Mouse (Mus musculus) heart, embryonic 14.5 days (tissue): ENCODE measurements around the gene M6pr. TPM values are rescaled to one million over a fixed set of nuclear protein-coding genes. Genes with fewer than 3 reads are reported as not detected.
A peak's percentile ranks its signal among the peaks of the same experiment; 100 is the strongest.

ENCODE experiments used
- ATAC-seq: fragments of 200-750 bp; cut with Nextera tagmentation; 2 replicates; pipeline ENCODE4 v1.8.0; 2017; ENCODE audit warnings: low read depth, moderate TSS enrichment; ENCODE audit not compliant: insufficient number of reproducible peaks, insufficient read depth, low FRiP score
- H3K27ac ChIP-seq, 2 experiments: fragments of 200-500 bp in 1 of 2; fragments of 300-500 bp in 1 of 2; sonication (generic) in 1 of 2; replicated peaks in 1 of 2; 2 replicates each; pipeline ENCODE4 v1.5.1; 2012 to 2014; ENCODE audit warnings: low read depth in 2 of 2, low read length in 2 of 2, control low read depth in 1 of 2, mild to moderate bottlenecking in 1 of 2, mixed read lengths in 1 of 2; ENCODE audit not compliant: control insufficient read depth in 1 of 2, insufficient read depth in 1 of 2
- H3K27me3 ChIP-seq: fragments of 300-500 bp; sonication (generic); 2 replicates; pipeline ENCODE4 v1.6.1; 2014; ENCODE audit warnings: mild to moderate bottlenecking, low read length, control low read depth; ENCODE audit not compliant: control insufficient read depth, insufficient read depth
- H3K36me3 ChIP-seq: fragments of 300-500 bp; sonication (generic); 2 replicates; pipeline ENCODE4 v1.6.1; 2014; ENCODE audit warnings: mild to moderate bottlenecking, control low read depth, low read length, mixed read lengths; ENCODE audit not compliant: control insufficient read depth, insufficient read depth
- H3K4me1 ChIP-seq, 2 experiments: fragments of 200-500 bp in 1 of 2; fragments of 300-500 bp in 1 of 2; sonication (generic) in 1 of 2; 2 replicates each; pipeline ENCODE4 v1.6.1; 2012 to 2014; ENCODE audit warnings: low read length in 2 of 2, control low read depth in 1 of 2, mixed read lengths in 1 of 2; ENCODE audit not compliant: control insufficient read depth in 2 of 2, insufficient read depth in 2 of 2
- H3K4me2 ChIP-seq: fragments of 300-500 bp; sonication (generic); 2 replicates; pipeline ENCODE4 v1.6.1; 2014; ENCODE audit warnings: mild to moderate bottlenecking, low read length
- H3K4me3 ChIP-seq, 2 experiments: fragments of 200-500 bp in 1 of 2; fragments of 300-500 bp in 1 of 2; sonication (generic) in 1 of 2; 2 replicates each; pipeline ENCODE4 v1.5.1; 2012 to 2014; ENCODE audit warnings: low read length in 2 of 2, mild to moderate bottlenecking in 2 of 2, control low read depth in 1 of 2, low read depth in 1 of 2, moderate library complexity in 1 of 2; ENCODE audit not compliant: control insufficient read depth in 1 of 2, insufficient read depth in 1 of 2
- H3K9ac ChIP-seq: fragments of 300-500 bp; sonication (generic); 2 replicates; pipeline ENCODE4 v1.6.1; 2014; ENCODE audit warnings: mild to moderate bottlenecking, low read length
- H3K9me3 ChIP-seq: fragments of 300-500 bp; sonication (generic); 2 replicates; pipeline ENCODE4 v1.6.1; 2016; ENCODE audit warnings: low read length, control low read depth; ENCODE audit not compliant: control insufficient read depth
- WGBS: fragments of 180-500 bp; shearing (Covaris S2); extraction: QIAGEN DNeasy Blood & Tissue Kit; methylation state at CpG from one replicate; pipeline ENCODE4 v1.1.7; 2014; 5-methylcytosine and 5-hydroxymethylcytosine counted together
- polyA plus RNA-seq: library from polyadenylated mRNA; unstranded; fragments of >200 nt; fragmentation: Nextera tagmentation; extraction: Ambion mirVana; gene quantifications from 2 replicates; pipeline ENCODE4 v1.2.1, GENCODE M21; 2014

M6pr gene
- polyA plus RNA-seq, 1 experiment from 2014 or later: 77.2 TPM

DNA sequence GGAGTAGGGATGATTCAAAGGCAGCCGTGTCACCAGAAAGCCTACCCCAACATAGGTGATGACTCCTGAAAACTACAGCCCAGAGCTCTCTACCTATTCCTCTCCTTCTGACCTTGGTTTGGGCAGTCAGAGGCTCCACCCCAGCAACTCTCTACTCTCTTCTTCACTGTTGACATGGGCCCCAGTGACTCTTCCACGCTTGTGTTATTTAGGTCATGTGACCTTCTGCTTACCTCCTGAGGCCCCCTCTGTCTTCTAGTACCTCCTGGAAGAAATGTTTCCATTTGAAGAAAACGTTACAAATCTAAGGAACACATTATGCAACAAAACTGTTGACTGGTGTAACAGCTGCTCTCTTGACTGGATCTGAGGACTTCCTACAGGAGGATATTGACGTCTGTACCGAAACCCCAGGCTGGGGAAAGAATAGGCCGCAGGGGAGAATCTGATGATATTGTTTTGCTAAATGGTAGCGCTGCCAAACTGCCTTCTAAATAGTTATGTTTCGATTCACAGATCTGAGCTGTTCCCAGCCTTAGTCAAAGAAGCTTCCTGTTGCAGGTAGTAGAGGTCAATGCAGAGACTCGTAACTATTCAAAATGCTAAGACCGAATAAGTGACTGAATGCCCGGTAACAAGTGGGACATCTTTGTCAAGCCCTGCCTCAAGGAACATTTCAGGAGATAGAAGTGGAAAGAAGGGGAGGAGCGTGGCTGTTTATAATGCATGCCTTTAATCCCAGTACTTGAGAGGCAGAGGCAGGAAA is 3.5 kb upstream of the M6pr start:
- H3K4me2 ChIP-seq: no peak overlapping the region
- no peaks in the 10 kb centered on the region for H3K36me3 ChIP-seq
- no peak overlapping the region for H3K4me3 ChIP-seq
- peaks cover 3 to 7% of the 10 kb centered on the region in 2 experiments; a peak in 3 of 4 replicates for H3K4me1 ChIP-seq
- no peak for ATAC-seq
- WGBS: 76% methylated on average over 12 of the region's 12 CpGs
- H3K9ac ChIP-seq: no peak overlapping the region
- H3K9me3 ChIP-seq: no peaks in the 10 kb centered on the region
- no peak overlapping the region for H3K27ac ChIP-seq
- H3K27me3 ChIP-seq: no peaks in the 10 kb centered on the region

DNA sequence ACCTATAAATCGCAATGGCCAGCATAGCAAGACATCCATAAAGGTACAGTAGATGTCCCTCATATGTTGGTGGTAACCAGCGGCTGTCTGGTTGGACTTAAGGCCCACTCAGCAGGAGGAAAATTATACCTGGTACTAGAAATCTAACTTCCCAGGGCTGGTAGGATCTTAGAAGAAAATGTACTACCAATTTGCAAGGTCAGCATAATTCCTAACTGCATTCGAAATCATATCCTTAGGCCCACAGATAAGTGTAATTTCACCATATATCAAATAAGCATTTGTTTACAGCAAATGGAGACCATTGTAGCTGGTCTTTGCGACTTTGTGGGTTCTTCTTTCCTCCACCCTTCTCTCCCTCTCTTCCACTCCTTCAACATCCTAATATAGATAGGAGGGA is 1.8 kb upstream of the M6pr start:
- WGBS: 75% methylated on average over 4 of the region's 4 CpGs

GRCm38 (mm10) chr6:122308136-122308504 is 400 bp upstream of the M6pr start:
- peaks cover 3 to 16% of the 10 kb centered on the region in 2 experiments; a peak in 3 of 4 replicates for H3K4me1 ChIP-seq
- H3K27ac ChIP-seq: no peak overlapping the region
- no peaks in the 10 kb centered on the region for H3K9me3 ChIP-seq
- H3K36me3 ChIP-seq: peaks cover 10% of the 10 kb centered on the region
- no peaks in the 10 kb centered on the region for H3K27me3 ChIP-seq
- no peak overlapping the region for H3K4me3 ChIP-seq
- H3K9ac ChIP-seq: no peak overlapping the region; the same call in 1 of the 2 replicates
- WGBS: 70% methylated on average over 6 of the region's 6 CpGs
- no peak for ATAC-seq
- peak overlapping the region; percentile 88 for H3K4me2 ChIP-seq

More for the DNA sequence above, 1.8 kb upstream of the M6pr start:
- no peaks in the 10 kb centered on the region for H3K9me3 ChIP-seq
- no peaks in the 10 kb centered on the region for H3K27me3 ChIP-seq
- H3K9ac ChIP-seq: no peak overlapping the region
- no peaks in the 10 kb centered on the region for H3K36me3 ChIP-seq
- peaks cover 3 to 16% of the 10 kb centered on the region in 2 experiments; a peak in 3 of 4 replicates for H3K4me1 ChIP-seq
- H3K4me2 ChIP-seq: no peak overlapping the region
- ATAC-seq: no peak
- H3K27ac ChIP-seq: no peak overlapping the region
- H3K4me3 ChIP-seq: no peak overlapping the region

- Histone ChIP-seq H3K9ac (peak overlapping the region; percentile 94), H3K36me3 (peaks cover 23% of the 10 kb centered on the region), H3K4me1 (peaks cover 0 to 16% of the 10 kb centered on the region in 2 experiments; a peak in 2 of 4 replicates), H3K4me3 (peak overlapping the region; percentile 68 to 93), H3K4me2 (peak overlapping the region; percentile 88), H3K27me3 (no peaks in the 10 kb centered on the region), H3K9me3 (no peaks in the 10 kb centered on the region), H3K27ac (peak overlapping the region; percentile 78 to 80; a peak in 3 of 4 replicates)
- no peak for ATAC-seq
- 6% methylated on average over 11 of the region's 11 CpGs for WGBS
Measured at GRCm38 (mm10) chr6:122309446-122309960, 983 bp downstream of the M6pr start.

- Histone ChIP-seq H3K4me1 (peaks cover 0 to 16% of the 10 kb centered on the region in 2 experiments; a peak in 2 of 4 replicates), H3K9me3 (no peaks in the 10 kb centered on the region), H3K4me2 (peak overlapping the region; percentile 88), H3K27me3 (no peaks in the 10 kb centered on the region), H3K9ac (peak overlapping the region; percentile 94; the same call in 1 of the 2 replicates), H3K27ac (no peak overlapping the region), H3K4me3 (peak overlapping the region in 1 of 2 experiments; percentile 93; a peak in 2 of 4 replicates), H3K36me3 (peaks cover 31% of the 10 kb centered on the region)
- no peak for ATAC-seq
- 70% methylated on average over 5 of the region's 5 CpGs for WGBS
Measured at GRCm38 (mm10) chr6:122310187-122310820, 1.8 kb downstream of the M6pr start.

GRCm38 (mm10) chr6:122318726-122319125 is 10.2 kb downstream of the M6pr start:
- Histone ChIP-seq H3K36me3 (peaks cover 98% of the 10 kb centered on the region), H3K27ac (no peak overlapping the region), H3K4me1 (no peaks in the 10 kb centered on the region), H3K9me3 (no peaks in the 10 kb centered on the region), H3K9ac (no peak overlapping the region), H3K4me2 (no peak overlapping the region), H3K4me3 (no peak overlapping the region), H3K27me3 (no peaks in the 10 kb centered on the region)
- WGBS: 95% methylated on average over 1 of the region's 1 CpGs
- ATAC-seq: no peak

DNA sequence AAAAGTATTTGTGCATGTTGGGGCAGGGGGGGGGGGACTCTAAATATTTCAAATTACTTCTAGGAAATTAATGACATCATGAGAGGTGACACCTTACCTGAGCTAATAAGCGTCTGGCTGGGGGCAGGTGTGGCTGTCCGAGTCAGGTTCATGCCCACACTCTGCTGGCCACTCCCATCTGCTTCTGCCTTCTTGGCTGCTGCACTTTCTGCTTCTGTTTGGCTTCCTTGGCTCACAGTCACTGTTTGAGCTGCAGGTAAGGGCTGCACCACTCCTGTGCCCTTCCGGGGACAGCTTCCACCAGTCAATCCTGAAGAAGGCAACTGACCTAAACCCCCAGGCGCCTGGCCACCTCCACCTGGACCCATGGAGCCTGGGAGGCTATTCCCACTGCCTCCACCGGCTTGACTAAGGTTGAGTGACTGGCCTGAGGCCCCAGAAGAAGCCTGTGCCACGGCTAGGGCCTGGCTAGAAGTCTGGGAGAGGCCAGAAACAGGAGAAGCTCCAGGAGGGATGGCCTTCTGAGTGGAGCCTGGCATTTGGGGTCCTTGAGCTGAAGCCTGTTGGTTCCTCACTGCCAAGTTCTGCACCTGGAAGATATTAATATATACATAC is 16.9 kb downstream of the M6pr start:
- H3K27me3 ChIP-seq: no peaks in the 10 kb centered on the region
- WGBS: 93% methylated on average over 6 of the region's 6 CpGs
- H3K9ac ChIP-seq: no peak overlapping the region
- no peak overlapping the region for H3K4me3 ChIP-seq
- no peak overlapping the region for H3K4me2 ChIP-seq
- H3K4me1 ChIP-seq: no peaks in the 10 kb centered on the region
- no peak for ATAC-seq
- H3K9me3 ChIP-seq: no peaks in the 10 kb centered on the region
- H3K27ac ChIP-seq: no peak overlapping the region
- H3K36me3 ChIP-seq: peaks cover 64% of the 10 kb centered on the region
